In genomic region chr1:156302911-156303749, GRCm38 (mm10) we compare ENCODE assay signal across 8 mouse cellular contexts. TPM values are rescaled to one million over a fixed set of nuclear protein-coding genes. Genes with fewer than 3 reads are reported as not detected.
DNase-seq lines count a peak whose midpoint lies in the region; ATAC-seq and TF ChIP-seq lines count a peak whose summit lies in the region.

TSS of gene Tdrd5 (minus strand) at chr1:156303664.

- peak within 1 kb of the TSS; percentile 97 for H3K4me2 ChIP-seq in kidney, postnatal 0 days (ENCODE audit: low read length)
- peak within 1 kb of the TSS; percentile 77 for H3K4me2 ChIP-seq in liver, embryonic 15.5 days

- TF ChIP-seq CTCF in lung, adult 2 months (IDR thresholded peaks at IDR 0.05; ENCODE audit: insufficient read depth, low read length) = no peak
- TF ChIP-seq CTCF in kidney, postnatal 0 days (IDR thresholded peaks at IDR 0.05; ENCODE audit: low read depth) = no peak

- H3K4me1 ChIP-seq in lung, adult 2 months (ENCODE audit: control insufficient read depth, insufficient read depth, low read length) = 0 out of 2 replicates have a peak, but pooled peaks cover 3% of the 10 kb centered on the region
- peaks cover 5% of the 10 kb centered on the region; the same call in 1 of the 2 replicates for H3K4me1 ChIP-seq in kidney, postnatal 0 days (replicated peaks; ENCODE audit: insufficient read depth, low read length)
- H3K4me1 ChIP-seq in liver, embryonic 15.5 days (replicated peaks) = peaks cover 7% of the 10 kb centered on the region

- DNase-seq in lung, adult 2 months = peak; percentile 28
- no peak for DNase-seq in lung, postnatal 36 days
- DNase-seq in cerebellum, adult 18-20 months = peak; percentile 4 to 18
- DNase-seq in kidney, postnatal 0 days (ENCODE audit: low spot score) = peak; percentile 58
- DNase-seq in retina, embryonic 14.5 days (ENCODE audit: low spot score) = peak; percentile 69

- no peaks in the 10 kb centered on the region for H3K36me3 ChIP-seq in kidney, postnatal 0 days (ENCODE audit: insufficient read depth, low read length)
- H3K36me3 ChIP-seq in liver, embryonic 15.5 days (replicated peaks) = no peaks in the 10 kb centered on the region

- peak within 1 kb of the TSS; percentile 22; the same call in 1 of the 2 replicates for H3K27ac ChIP-seq in kidney, postnatal 0 days
- H3K27ac ChIP-seq in liver, embryonic 15.5 days (replicated peaks) = no peak within 1 kb of the TSS

- H3K27me3 ChIP-seq in kidney, postnatal 0 days (ENCODE audit: insufficient read depth, low read length) = peaks cover 12% of the 10 kb centered on the region
- peaks cover 59% of the 10 kb centered on the region for H3K27me3 ChIP-seq in liver, embryonic 15.5 days

- H3K9me3 ChIP-seq in kidney, postnatal 0 days (replicated peaks; ENCODE audit: low read length) = no peaks in the 10 kb centered on the region
- H3K9me3 ChIP-seq in liver, embryonic 15.5 days (replicated peaks) = no peaks in the 10 kb centered on the region

- no peak for TF ChIP-seq POLR2A in lung, adult 2 months (IDR thresholded peaks at IDR 0.05; ENCODE audit: borderline replicate concordance, extremely low read depth, low read depth, low read length)

- H3K9ac ChIP-seq in kidney, postnatal 0 days (ENCODE audit: low read depth, low read length) = peak within 1 kb of the TSS; percentile 56
- no peak within 1 kb of the TSS for H3K9ac ChIP-seq in liver, embryonic 15.5 days

- H3K4me3 ChIP-seq in lung, adult 2 months (replicated peaks; ENCODE audit: extremely low read depth, low read depth, low read length) = peak within 1 kb of the TSS; percentile 55
- H3K4me3 ChIP-seq in kidney, postnatal 0 days (replicated peaks; ENCODE audit: low read depth, low read length) = peak within 1 kb of the TSS; percentile 64
- H3K4me3 ChIP-seq in liver, embryonic 15.5 days (replicated peaks) = peak within 1 kb of the TSS; percentile 54

- WGBS in lung, adult 2 months = under 1% methylated on average over 85 of the region's 85 CpGs
- under 1% methylated on average over 74 of the region's 85 CpGs for WGBS in kidney, postnatal 0 days
- 2% methylated on average over 85 of the region's 85 CpGs for WGBS in liver, embryonic 15.5 days (ENCODE audit: insufficient replicate concordance)

- ATAC-seq in frontal cortex, adult (ENCODE audit: low TSS enrichment) = peak; percentile 88
- ATAC-seq in kidney, postnatal 0 days (replicated peaks; ENCODE audit: low FRiP score, low read depth) = peak; percentile 68
- ATAC-seq in liver, embryonic 15.5 days (ENCODE audit: insufficient read depth) = no peak
- no peak for ATAC-seq in monocyte, adult 5-6 weeks (replicated peaks; ENCODE audit: insufficient number of reproducible peaks, low FRiP score, low TSS enrichment, poor library complexity, severe bottlenecking)

RNA-seq across cellular contexts. Expression of gene Tdrd5, which starts in this region (rescaled TPM):
- 0.44 and 0.45 TPM in 2 replicates for polyA plus RNA-seq in lung, adult 2 months (2012; rRNA removed)
- 4.5 and 4.7 TPM in 2 replicates for polyA plus RNA-seq in kidney, postnatal 0 days (2015; fragmentation: Nextera tagmentation; extraction: Ambion mirVana)
- polyA plus RNA-seq in liver, embryonic 15.5 days (2015; fragmentation: Nextera tagmentation; extraction: Ambion mirVana) = 0.07 TPM in 2 replicates
- 0.29 TPM in 1 of 3 replicates, not detected in the others for total RNA-seq in monocyte, adult 5-6 weeks (2017)

Comparison
In these comparisons a context has a peak if more than half of its experiments do, and no peak if none do; other contexts are left out.
1. Peak in DNase-seq and H3K4me3 ChIP-seq in lung, adult 2 months; RNA of the gene not detected or under 1 TPM.
2. ATAC-seq: peak in frontal cortex, adult (single experiment) and kidney, postnatal 0 days (single experiment); none in liver, embryonic 15.5 days (single experiment) and monocyte, adult 5-6 weeks (single experiment).
3. Peak in every context shown above with its lines, with median percentiles within 50 percentile points of each other: H3K4me3 ChIP-seq.